Mouse (Mus musculus): ENCODE measurements around the gene Thbs1.

Gene Thbs1

GRCm38 (mm10) chr2:118111488-118112131 is at the start of gene Thbs1:
Thbs1 (plus strand) TSS chr2:118111876.
- DNase-seq (ENCODE audit: low read depth), result peak; percentile 81

DNA sequence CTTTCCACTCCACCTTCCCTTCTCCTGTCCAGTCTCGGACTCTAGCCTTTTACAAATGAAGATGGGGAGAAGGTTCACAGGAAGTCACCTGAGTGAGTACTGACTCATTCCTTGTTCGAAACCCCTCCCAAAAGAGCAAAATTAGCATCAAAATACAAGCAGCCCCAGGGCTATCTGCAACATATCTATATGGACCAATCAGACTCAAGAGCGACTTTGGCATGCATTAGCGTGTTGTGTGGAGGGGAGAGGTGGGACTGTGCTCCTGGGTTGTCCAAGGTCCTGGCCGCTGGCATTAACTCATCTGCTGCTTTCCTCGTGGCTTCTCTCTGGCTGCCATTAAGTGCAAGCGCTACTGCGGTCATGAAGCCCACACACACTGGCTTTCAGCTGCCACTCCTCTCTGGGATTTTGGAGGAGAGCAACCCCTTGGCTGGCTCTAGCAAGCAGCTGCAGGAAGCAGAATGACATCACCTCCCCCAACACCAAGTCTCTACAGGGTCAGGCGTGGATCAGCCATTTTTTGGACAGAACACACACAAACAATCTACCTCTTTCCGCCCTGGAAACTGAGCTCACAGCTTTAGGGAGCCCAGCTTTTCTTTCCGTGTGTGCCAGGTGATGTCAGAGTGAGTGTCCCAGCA is 47.4 kb upstream of the Thbs1 start:
- DNase-seq (ENCODE audit: low read depth), result no peak

- no peak for DNase-seq (ENCODE audit: low read depth)
Observed at GRCm38 (mm10) chr2:118066065-118066770, 45.5 kb upstream of the Thbs1 start.

DNA sequence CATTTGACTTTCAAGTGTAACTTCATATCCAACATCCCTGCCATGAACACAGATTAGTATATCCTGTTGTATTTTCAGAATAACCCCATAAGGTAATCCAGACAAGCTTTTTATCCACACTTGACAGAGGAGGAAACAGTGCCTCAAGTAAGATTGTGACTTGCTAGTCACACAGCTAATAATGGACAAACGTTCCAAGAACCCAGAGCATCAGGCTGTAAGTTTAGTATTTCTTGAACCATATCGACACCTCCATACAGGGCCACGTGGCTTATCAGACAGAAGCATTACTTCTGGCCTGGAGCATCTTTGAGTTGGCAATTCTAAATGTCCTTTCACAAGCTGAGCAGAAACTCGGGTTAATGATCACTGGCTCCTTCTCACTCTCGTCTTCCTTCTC is 41.7 kb upstream of the Thbs1 start:
- DNase-seq (ENCODE audit: low read depth), result no peak

- DNase-seq (ENCODE audit: low read depth), result no peak
Observed at GRCm38 (mm10) chr2:118072811-118073372, 38.8 kb upstream of the Thbs1 start.

GRCm38 (mm10) chr2:118074030-118074429 is 37.6 kb upstream of the Thbs1 start:
- DNase-seq (ENCODE audit: low read depth), result no peak

- DNase-seq (ENCODE audit: low read depth), result no peak
Observed at GRCm38 (mm10) chr2:118075165-118075564, 36.5 kb upstream of the Thbs1 start.

DNA sequence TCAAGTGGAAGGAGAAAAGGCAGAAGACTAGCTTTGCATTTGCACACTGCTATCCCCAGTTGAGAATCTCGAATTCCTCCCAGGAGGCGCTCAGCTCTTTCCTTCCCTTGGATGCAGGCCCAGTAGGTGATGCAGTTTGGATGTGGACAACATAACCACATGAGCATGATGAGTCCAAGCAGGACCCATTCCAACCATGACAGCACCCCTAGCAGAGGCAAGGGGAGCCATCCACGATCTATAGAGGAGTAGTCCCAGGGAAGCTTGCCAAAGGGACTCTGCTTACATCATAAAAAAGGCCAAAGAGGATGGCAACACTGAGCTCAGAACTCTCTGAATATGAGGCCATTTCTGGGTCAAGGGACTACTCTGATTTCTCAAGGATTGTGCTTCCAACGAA is 32.5 kb upstream of the Thbs1 start:
- no peak for DNase-seq (ENCODE audit: low read depth)

- DNase-seq (ENCODE audit: low read depth), result no peak
Observed at GRCm38 (mm10) chr2:118081581-118081980, 30.1 kb upstream of the Thbs1 start.

GRCm38 (mm10) chr2:118083652-118084051 is 28.0 kb upstream of the Thbs1 start:
- no peak for DNase-seq (ENCODE audit: low read depth)

DNA sequence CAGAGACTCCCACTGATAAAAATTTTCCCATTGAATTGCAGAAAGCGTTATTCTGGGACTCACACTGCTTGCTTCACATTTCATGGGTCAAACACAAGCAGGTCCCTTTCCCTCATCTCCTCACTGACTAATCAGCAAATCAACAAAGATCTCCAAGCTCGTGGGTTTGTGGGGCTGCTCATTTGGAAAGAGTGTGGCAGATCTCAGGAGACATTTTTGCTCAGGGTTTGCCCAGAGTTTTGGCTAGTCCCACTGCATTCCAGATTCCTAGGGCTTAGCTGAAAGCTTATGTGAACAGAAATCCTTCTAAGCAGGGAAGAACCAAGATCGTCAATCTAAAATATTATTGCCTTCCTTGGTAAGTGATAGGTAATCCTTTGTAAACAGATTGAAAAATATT is 27.0 kb upstream of the Thbs1 start:
- peak; percentile 52 for DNase-seq (ENCODE audit: low read depth)

- DNase-seq (ENCODE audit: low read depth), result no peak
Observed at GRCm38 (mm10) chr2:118085647-118086046, 26.0 kb upstream of the Thbs1 start.

DNA sequence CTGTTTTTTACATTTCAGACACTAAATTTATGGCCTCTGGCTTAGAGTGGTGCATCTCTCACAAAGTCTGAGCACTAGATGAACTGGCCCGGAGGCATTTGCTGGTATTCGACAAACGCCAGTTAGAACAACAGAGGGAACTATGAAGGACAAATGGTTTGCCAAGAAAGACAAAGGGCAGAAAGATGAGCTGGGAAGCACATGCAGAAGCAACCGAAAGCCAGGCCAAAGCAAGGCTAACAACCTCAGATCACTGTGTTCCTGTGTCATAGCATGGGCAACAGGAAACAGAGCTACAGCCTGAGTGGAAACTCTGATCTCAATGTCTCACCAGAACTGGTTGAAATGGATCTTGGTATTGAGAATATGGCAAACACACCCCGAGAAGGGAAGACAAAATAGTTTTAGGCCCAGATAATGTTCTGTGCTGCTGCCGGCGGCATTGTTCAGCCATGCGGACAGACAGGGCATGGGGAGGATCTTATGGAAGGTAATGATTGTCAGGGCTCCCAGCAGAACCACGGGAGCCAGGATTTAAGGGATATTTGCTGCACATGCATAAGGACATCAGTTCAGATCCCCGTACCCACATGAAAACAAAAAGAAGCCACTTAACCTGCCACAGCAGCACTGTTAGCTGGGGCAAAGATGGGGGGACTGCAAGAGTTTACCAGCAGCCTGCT is 24.5 kb upstream of the Thbs1 start:
- DNase-seq (ENCODE audit: low read depth), result no peak

DNA sequence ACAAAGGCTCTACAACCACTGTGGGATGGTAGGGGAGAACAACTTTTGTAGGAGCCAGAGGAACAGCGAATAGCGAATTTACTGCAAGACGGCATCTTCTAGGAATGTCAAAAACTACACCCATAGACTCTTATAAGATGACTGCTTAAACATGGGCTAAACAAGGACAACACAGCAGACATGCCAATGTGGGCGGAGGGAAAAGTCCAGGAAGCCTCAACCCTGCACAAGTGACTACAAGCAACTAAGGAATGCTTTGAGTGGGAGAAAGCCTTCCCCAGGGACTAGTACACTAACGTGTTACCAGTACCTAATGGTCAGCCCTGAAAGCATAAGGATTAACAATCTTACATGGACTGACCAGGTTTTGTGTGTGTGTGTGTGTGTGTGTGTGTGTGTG is 20.4 kb upstream of the Thbs1 start:
- DNase-seq (ENCODE audit: low read depth), result no peak

- no peak for DNase-seq (ENCODE audit: low read depth)
Observed at GRCm38 (mm10) chr2:118099104-118099503, 12.6 kb upstream of the Thbs1 start.

GRCm38 (mm10) chr2:118102169-118102568 is 9.5 kb upstream of the Thbs1 start:
- no peak for DNase-seq (ENCODE audit: low read depth)

DNA sequence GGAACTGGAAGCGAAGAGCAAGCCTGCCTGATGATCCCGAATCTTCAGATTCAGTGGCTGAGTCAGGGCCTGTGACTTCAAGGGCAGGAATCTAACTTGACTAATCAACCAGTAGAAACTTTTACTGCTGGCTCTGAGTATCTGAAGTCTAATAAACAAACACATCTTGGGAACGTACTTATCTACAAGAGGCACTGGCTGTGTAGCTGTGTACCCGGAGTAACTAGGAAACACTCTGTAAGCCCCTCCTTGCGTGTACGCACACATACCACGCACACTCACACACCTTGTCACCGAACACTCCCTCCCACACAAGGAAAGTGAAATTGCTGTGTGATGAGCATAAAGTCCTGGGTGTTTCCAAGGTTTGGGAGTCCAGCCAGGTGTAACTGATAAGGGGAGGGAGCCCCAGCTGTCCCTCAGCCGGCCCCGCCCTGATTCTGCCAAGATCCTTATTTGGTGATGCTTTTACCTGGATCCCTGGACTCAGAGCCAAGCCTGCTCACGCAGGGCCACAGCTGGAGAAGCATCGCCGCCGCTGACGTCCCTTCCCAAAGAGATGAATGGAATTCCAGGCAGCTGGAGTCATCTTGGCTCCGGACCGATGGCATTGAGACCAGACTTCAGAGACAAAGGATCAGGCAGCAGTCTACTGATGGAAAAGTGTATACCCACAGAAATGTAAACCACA is 1.3 kb upstream of the Thbs1 start:
- peak; percentile 72 for DNase-seq (ENCODE audit: low read depth)

GRCm38 (mm10) chr2:118111116-118111487 is 574 bp upstream of the Thbs1 start:
- DNase-seq (ENCODE audit: low read depth), result peak; percentile 87

DNA sequence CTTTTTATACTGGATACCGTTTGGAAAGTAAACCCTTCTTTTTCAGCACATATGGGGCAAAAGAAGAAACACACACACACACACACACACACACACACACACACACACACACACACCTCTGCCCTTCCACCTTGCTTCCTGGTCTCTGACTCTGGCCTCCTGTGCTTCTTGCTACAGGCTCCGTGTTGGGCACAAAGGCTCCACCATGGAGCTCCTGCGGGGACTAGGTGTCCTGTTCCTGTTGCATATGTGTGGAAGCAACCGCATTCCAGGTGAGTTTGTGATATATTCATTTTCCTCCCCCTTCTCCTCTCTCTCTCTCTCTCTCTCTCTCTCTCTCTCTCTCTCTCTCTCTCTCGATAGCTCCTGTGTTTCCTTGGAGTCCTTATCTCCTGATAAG is 762 bp downstream of the Thbs1 start:
- DNase-seq (ENCODE audit: low read depth), result no peak

DNA sequence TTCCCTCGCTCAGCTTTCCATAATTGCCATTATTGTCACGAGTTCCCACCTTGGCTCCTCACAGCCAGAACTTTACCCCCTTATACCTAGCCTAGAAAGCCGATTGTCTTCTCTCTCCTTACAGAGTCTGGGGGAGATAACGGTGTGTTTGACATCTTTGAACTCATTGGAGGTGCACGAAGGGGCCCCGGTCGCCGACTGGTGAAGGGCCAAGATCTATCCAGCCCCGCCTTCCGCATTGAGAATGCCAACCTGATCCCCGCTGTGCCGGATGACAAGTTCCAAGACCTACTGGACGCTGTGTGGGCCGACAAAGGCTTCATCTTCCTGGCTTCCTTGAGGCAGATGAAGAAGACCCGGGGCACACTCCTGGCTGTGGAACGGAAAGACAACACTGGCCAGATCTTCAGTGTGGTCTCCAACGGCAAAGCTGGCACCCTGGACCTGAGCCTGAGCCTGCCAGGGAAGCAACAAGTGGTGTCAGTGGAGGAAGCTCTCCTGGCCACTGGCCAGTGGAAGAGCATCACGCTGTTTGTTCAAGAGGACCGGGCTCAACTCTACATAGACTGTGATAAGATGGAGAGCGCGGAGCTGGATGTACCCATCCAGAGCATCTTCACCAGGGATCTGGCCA is 1.3 kb downstream of the Thbs1 start:
- no peak for DNase-seq (ENCODE audit: low read depth)

DNA sequence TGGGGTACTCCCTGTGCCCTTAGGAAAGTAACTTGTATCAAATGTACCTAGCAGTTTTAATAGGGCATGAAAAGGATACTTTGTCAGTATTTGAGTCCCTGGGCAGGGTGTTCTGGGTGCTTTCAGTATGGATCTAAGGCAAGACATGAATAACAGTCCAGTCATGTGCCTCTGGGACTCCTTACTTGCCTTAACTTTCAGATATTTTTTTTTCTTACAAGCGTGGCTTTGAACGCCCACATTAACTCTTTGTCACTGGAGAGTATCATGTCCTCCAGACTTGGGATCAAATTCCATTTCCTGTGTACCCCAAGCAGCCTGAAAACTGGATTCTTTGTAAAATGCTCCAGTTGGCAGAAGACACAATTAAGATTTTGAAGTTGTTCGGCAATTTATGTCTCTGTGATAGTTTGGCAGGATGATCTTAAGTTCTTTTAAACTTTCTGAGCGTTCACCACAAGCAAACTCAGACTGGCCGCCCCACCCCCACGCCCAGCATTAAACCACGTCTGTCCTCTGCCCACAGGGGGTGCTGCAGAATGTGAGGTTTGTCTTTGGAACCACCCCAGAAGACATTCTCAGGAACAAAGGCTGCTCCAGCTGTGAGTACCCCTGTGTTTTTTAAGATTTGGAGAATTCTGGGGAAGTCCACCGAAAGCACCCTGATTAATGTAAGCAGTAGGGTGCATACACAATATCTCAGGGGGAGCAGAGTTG is 2.3 kb downstream of the Thbs1 start:
- DNase-seq (ENCODE audit: low read depth), result no peak
